Mouse (Mus musculus): ENCODE results near the gene Cul7.

Gene Cul7

GRCm38 (mm10) chr17:46673850-46674529 lies 23.9 kb downstream of the Cul7 start, which contains the start of gene Rrp36:
Gene Rrp36, minus strand, starts transcription at chr17:46674352.
- DNase-seq (ENCODE audit: low spot score) = peak; percentile 69

DNA sequence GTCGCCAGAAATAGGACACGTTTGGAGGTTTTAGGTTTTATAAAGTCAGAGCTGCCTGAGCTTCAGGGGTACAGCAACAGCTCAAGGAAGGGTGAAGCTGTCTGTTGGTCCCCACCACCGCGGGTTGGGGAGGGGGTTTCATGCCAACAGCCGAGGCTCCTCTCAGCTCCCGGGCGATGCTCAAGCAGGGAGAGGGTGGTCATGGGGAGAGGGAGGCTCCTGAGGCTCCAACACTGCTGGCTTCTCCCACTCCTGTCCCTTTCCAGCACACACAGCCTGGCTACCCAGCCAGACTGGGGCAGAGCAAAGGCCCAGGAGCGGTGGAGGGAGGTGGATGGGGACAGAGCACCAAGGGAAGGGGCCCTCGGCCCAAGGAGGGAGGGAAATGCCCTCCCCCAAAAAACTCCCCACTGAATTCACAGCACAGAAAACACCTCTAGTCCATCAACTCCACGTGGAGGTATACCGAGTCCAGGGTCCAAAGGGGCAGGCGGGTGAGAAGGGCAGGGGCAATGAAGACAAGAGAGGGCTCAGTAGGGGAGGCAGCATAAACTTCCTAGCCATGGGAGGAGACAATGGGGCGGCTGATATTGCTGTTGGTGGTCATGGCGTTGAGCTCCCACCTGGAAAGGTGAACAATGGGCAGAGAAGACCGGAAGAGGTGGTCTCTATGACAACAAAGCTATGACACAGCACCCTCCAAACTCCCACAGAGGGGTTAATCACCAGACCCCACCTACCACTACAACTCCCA lies 24.6 kb downstream of the Cul7 start:
- no peak for DNase-seq (ENCODE audit: low spot score)

DNA sequence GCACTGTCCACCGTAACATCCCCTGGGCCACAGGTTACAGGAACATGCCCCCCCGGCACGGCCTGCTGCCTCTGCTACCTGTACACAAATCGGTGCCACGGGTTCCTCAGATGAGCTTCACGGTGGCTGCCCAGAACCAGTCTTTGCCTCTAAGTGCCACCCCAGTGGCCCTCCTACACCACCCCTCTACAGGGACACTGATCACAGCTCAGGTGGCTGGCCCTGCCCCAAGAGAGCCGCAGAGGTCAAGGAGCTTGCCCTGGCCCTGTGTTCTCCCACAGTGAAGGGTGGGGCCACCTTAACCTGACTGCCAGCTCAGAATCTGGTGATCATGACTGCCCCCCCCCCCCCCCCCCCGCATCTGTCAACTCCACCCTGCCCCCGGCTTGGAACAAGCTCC lies 28.3 kb downstream of the Cul7 start, which contains the start of gene Mea1:
TSS of gene Mea1 (plus strand) at position 378 of the 400 bp plus-strand sequence.
- no peak for DNase-seq (ENCODE audit: low spot score)

GRCm38 (mm10) chr17:46678911-46679310 lies 28.8 kb downstream of the Cul7 start:
- no peak for DNase-seq (ENCODE audit: low spot score)

- peak; percentile 75 for DNase-seq (ENCODE audit: low spot score)
These were observed 30.0 kb downstream of the Cul7 start for GRCm38 (mm10) chr17:46679843-46680759.

GRCm38 (mm10) chr17:46680760-46681373 lies 30.7 kb downstream of the Cul7 start, which contains the start of gene Klhdc3:
Gene Klhdc3, minus strand, starts transcription at chr17:46680914.
- DNase-seq (ENCODE audit: low spot score) = peak; percentile 77

DNA sequence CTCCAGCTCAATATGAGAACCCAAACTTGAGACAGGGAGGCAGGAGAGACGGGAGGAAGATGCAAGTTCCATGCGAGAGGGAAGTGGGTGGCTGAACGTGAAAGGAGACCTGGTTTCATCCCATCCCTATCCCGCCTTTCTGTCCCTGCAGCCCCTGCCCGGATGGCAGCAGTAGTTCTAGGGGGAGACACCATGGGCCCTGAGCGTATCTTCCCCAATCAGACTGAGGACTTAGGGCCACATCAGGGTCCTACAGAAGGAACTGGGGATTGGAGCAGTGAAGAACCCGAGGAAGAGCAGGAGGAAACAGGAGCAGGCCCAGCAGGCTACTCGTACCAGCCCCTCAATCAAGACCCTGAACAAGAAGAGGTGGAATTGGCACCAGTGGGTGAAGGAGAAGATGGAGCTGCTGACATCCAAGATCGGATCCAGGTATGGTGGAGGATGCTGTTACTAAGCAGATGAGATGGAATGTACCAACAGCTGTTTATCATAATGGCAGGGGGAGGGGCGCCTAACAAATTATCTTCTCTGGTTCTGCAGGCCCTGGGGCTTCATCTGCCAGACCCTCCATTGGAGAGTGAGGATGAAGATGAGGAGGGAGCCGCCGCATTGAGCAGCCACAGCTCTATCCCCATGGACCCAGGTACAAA lies 31.5 kb downstream of the Cul7 start:
- no peak for DNase-seq (ENCODE audit: low spot score)

DNA sequence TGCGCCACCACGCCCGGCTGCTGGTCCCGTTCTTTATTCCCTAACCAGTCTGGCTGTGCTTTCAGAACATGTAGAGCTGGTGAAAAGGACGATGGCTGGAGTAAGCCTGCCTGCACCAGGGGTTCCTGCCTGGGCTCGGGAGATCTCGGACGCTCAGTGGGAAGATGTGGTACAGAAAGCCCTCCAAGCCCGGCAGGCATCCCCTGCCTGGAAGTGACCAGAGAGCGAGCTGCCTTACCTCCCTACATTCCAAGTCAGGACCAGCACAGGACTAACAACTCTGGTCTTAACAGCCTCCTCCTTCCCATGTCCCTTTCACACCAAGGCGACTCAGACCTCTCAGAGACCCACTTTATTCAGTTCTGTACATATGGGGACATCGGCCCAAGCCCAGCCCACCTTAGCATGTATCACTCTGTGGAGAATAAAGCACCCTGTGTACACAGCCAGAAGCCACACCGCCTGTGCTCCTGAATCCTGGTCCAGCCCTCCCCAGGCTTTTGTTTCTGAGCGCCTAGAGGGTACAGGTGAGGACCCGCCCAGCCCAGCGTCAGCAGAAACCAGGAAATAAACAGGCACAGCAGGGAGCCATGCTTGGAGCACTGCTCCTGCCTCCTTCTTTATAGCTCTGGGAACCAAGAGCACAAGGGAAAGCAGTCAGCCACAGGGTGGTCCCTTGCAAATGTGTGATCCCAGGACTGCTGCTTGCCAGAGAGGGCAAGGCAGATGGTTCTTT lies 32.7 kb downstream of the Cul7 start:
- DNase-seq (ENCODE audit: low spot score) = no peak

GRCm38 (mm10) chr17:46685913-46686312 lies 35.8 kb downstream of the Cul7 start:
- no peak for DNase-seq (ENCODE audit: low spot score)

DNA sequence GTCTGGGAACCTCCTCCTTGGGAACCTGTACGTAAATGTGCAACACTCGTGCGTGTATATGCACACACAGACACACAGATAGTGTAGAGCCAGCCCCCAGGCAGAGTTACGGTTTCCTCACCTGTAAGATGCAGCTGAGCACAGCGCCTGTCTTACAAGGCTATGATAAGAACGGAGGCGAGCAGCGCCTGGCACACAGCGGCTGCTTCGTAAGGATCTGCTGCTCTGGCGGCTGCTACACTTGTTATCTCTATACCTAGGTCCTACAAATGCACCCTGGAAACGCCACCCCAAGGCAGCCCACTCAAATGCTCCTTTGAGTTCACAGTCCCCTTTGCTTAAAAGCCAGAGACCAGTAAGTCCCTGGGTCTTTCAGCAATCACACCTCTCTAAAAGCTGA lies 40.5 kb downstream of the Cul7 start:
- DNase-seq (ENCODE audit: low spot score) = no peak

- DNase-seq (ENCODE audit: low spot score) = no peak
These were observed 41.3 kb downstream of the Cul7 start for GRCm38 (mm10) chr17:46691390-46691789.

DNA sequence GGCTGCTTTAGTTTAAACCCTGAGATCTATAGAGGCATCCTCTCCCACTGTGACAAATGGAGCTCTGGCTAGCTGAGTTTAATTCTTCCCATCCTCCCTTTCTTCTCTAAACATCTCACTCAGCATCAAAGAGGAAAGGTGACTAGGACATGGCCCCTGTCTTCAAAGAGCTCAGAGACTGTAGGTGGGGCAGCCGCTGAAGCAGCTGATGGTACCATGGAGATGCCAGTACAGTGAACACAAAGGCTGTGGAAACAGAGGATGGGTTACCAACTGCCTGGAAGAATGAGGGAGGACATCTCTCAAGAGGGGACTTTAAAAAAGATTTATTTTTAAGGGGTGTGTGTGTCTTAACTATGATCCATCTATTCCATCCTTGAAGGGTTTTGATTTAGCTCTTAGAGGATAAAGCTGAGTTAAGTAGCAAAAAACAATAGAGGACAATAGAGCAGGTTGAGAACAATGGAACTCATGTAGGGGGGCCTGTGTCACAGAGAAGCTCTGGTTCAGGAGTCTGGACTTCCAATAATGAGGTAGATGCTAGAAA lies 44.5 kb downstream of the Cul7 start:
- DNase-seq (ENCODE audit: low spot score) = no peak

- no peak for DNase-seq (ENCODE audit: low spot score)
These were observed 48.4 kb downstream of the Cul7 start for GRCm38 (mm10) chr17:46698515-46698914.

- no peak for DNase-seq (ENCODE audit: low spot score)
These were observed 49.1 kb downstream of the Cul7 start for GRCm38 (mm10) chr17:46699245-46699644.

DNA sequence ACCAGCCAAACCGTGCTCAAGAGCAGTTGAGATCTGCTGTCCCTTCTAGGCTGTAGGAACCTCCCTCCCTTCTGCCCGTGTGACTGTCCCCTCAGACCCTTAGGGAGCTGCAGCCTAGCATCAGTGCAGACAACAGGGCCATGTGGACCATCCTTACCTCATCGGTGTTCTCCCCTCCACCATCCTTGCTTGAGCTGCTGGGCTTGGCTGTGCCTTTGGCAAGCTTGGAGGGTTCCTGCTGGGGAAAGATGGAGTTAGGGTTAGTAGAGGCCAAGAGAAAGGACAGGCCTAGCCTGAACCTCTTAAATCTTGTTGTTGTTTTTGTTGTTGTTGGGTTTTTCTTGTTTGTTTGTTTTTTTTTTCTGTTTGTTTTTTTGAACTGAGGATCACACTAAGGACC lies 49.8 kb downstream of the Cul7 start:
- DNase-seq (ENCODE audit: low spot score) = no peak

- no peak for DNase-seq (ENCODE audit: low spot score)
These were observed 51.4 kb downstream of the Cul7 start for GRCm38 (mm10) chr17:46701489-46701888.

- no peak for DNase-seq (ENCODE audit: low spot score)
These were observed 52.0 kb downstream of the Cul7 start for GRCm38 (mm10) chr17:46702100-46702499.

DNA sequence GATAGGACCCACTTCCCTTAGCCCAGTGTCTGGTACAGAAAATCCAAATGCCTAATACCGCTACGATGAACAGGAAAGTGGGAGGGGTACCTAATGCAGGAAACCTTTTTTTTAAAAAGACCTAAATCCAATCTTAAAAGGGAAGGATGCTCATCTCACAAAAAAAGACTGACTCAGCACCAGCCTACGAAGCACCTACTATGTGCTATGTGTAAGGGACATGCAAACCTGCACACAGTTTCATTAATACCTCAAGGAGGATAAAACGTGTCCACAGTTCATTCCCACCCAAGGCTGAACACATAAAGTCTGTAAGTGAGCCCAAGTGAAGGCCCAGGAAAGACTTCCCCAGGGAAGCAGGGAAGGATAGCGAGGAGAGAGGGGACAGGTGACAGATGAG lies 52.4 kb downstream of the Cul7 start:
- DNase-seq (ENCODE audit: low spot score) = no peak

GRCm38 (mm10) chr17:46703971-46704886 lies 54.1 kb downstream of the Cul7 start:
- no peak for DNase-seq (ENCODE audit: low spot score)
